Mouse (Mus musculus): ENCODE measurements at regions not wholly inside any gene's neighbourhood (a gene's known extent, or its start where the extent isn't known, plus 50 kb on each side); places are given as distances from the start of the nearest gene placed in this dataset.

- no peak for TF ChIP-seq POLR2A (IDR thresholded peaks at IDR 0.05; ENCODE audit: borderline replicate concordance, insufficient read depth, low read length)
- TF ChIP-seq CTCF (IDR thresholded peaks at IDR 0.05; ENCODE audit: borderline replicate concordance, insufficient read depth, low read depth, low read length) = no peak
These were observed 74.5 kb upstream of the Dmrta1 start for GRCm38 (mm10) chr4:89604721-89605120.

Measured in cerebellum, adult 2 months (tissue).